Mouse (Mus musculus) kidney, embryonic 14.5 days (tissue): Measurements from ENCODE around the gene Pde3a. TPM values are rescaled to one million over a fixed set of nuclear protein-coding genes. Genes with fewer than 3 reads are reported as not detected.

Source experiments
- ATAC-seq: fragments of 200-750 bp; cut with Nextera tagmentation; 2 replicates; pipeline ENCODE4 v1.8.0; 2017; ENCODE audit warnings: moderate number of reproducible peaks, mild to moderate bottlenecking, moderate TSS enrichment, moderate library complexity; ENCODE audit not compliant: low FRiP score, low TSS enrichment
- H3K27ac ChIP-seq: fragments of 300-500 bp; sonication (generic); 2 replicates; pipeline ENCODE4 v1.5.1; 2014; ENCODE audit warnings: low read depth, mild to moderate bottlenecking, low read length, moderate library complexity, mixed read lengths
- H3K27me3 ChIP-seq: fragments of 300-500 bp; sonication (generic); 2 replicates; pipeline ENCODE4 v1.6.1; 2014; ENCODE audit warnings: mild to moderate bottlenecking, low read length; ENCODE audit not compliant: control insufficient read depth, insufficient read depth
- H3K36me3 ChIP-seq: fragments of 300-500 bp; sonication (generic); 2 replicates; pipeline ENCODE4 v1.6.1; 2014; ENCODE audit warnings: low read length, mixed read lengths; ENCODE audit not compliant: control insufficient read depth, insufficient read depth
- H3K4me1 ChIP-seq: fragments of 300-500 bp; sonication (generic); 2 replicates; pipeline ENCODE4 v1.6.1; 2014; ENCODE audit warnings: low read length, mixed read lengths; ENCODE audit not compliant: control insufficient read depth, insufficient read depth
- H3K4me2 ChIP-seq: fragments of 300-500 bp; sonication (generic); replicated peaks from 2 replicates; pipeline ENCODE4 v1.6.1; 2014; ENCODE audit warnings: low read depth, mild to moderate bottlenecking, low read length
- H3K4me3 ChIP-seq: fragments of 300-500 bp; sonication (generic); 2 replicates; pipeline ENCODE4 v1.5.1; 2014; ENCODE audit warnings: mild to moderate bottlenecking, low read length
- H3K9ac ChIP-seq: fragments of 300-500 bp; sonication (generic); 2 replicates; pipeline ENCODE4 v1.6.1; 2014; ENCODE audit warnings: low read depth, mild to moderate bottlenecking, low read length, moderate library complexity
- H3K9me3 ChIP-seq: fragments of 300-500 bp; sonication (generic); 2 replicates; pipeline ENCODE4 v1.6.1; 2016; ENCODE audit warnings: low read length; ENCODE audit not compliant: control insufficient read depth
- whole genome bisulfite sequencing: fragments of 180-500 bp; shearing (Covaris S2); extraction: QIAGEN DNeasy Blood & Tissue Kit; methylation state at CpG from one replicate; pipeline ENCODE4 v1.1.7; 2014; 5-methylcytosine and 5-hydroxymethylcytosine counted together
- polyA plus RNA-seq: library from polyadenylated mRNA; unstranded; fragments of >200 nt; fragmentation: Nextera tagmentation; extraction: Ambion mirVana; gene quantifications from 2 replicates; pipeline ENCODE4 v1.2.1, GENCODE M21; 2014

Pde3a gene
- polyA plus RNA-seq, 1 experiment from 2014 or later: 13.8 TPM

GRCm38 (mm10) chr6:141254956-141255355 is 5.9 kb downstream of the Pde3a start:
- H3K9me3 ChIP-seq: no peaks in the 10 kb centered on the region
- no peak overlapping the region for H3K9ac ChIP-seq
- no peak overlapping the region for H3K4me3 ChIP-seq
- H3K4me1 ChIP-seq: 0 out of 2 replicates have a peak, but pooled peaks cover 3% of the 10 kb centered on the region
- ATAC-seq: no peak
- H3K27me3 ChIP-seq: no peaks in the 10 kb centered on the region; the same call in 1 of the 2 replicates
- 70% methylated on average over 4 of the region's 4 CpGs for WGBS
- H3K4me2 ChIP-seq: no peak overlapping the region
- no peaks in the 10 kb centered on the region for H3K36me3 ChIP-seq
- H3K27ac ChIP-seq: no peak overlapping the region

- H3K4me3 ChIP-seq: no peak overlapping the region
- H3K4me2 ChIP-seq: no peak overlapping the region; the same call in 1 of the 2 replicates
- 48% methylated on average over 8 of the region's 8 CpGs for WGBS
- no peaks in the 10 kb centered on the region for H3K9me3 ChIP-seq
- no peak overlapping the region for H3K27ac ChIP-seq
- 0 out of 2 replicates have a peak, but pooled peaks cover 3% of the 10 kb centered on the region for H3K4me1 ChIP-seq
- H3K9ac ChIP-seq: no peak overlapping the region
- no peak for ATAC-seq
- H3K27me3 ChIP-seq: no peaks in the 10 kb centered on the region
- no peaks in the 10 kb centered on the region for H3K36me3 ChIP-seq
Measured at GRCm38 (mm10) chr6:141256896-141257295, 7.8 kb downstream of the Pde3a start.

- no peak overlapping the region for H3K27ac ChIP-seq
Measured at GRCm38 (mm10) chr6:141257434-141258202, 8.5 kb downstream of the Pde3a start.

GRCm38 (mm10) chr6:141265257-141265656 is 16.2 kb downstream of the Pde3a start:
- Histone ChIP-seq H3K4me2 (no peak overlapping the region), H3K36me3 (no peaks in the 10 kb centered on the region), H3K9me3 (no peaks in the 10 kb centered on the region), H3K4me3 (no peak overlapping the region), H3K4me1 (no peaks in the 10 kb centered on the region), H3K9ac (no peak overlapping the region), H3K27me3 (no peaks in the 10 kb centered on the region), H3K27ac (no peak overlapping the region)
- no peak for ATAC-seq
- 89% methylated on average over 4 of the region's 4 CpGs for WGBS

More at GRCm38 (mm10) chr6:141257434-141258202, 8.5 kb downstream of the Pde3a start:
- WGBS: 70% methylated on average over 6 of the region's 6 CpGs
- Histone ChIP-seq H3K4me1 (0 out of 2 replicates have a peak, but pooled peaks cover 3% of the 10 kb centered on the region), H3K9ac (no peak overlapping the region), H3K36me3 (no peaks in the 10 kb centered on the region), H3K9me3 (no peaks in the 10 kb centered on the region), H3K4me2 (no peak overlapping the region), H3K27me3 (no peaks in the 10 kb centered on the region), H3K4me3 (no peak overlapping the region)
- no peak for ATAC-seq

GRCm38 (mm10) chr6:141267888-141268570 is 19.0 kb downstream of the Pde3a start:
- H3K9me3 ChIP-seq: no peaks in the 10 kb centered on the region
- no peaks in the 10 kb centered on the region for H3K4me1 ChIP-seq
- H3K27me3 ChIP-seq: no peaks in the 10 kb centered on the region
- H3K27ac ChIP-seq: no peak overlapping the region
- WGBS: 67% methylated on average over 11 of the region's 11 CpGs
- no peak overlapping the region for H3K4me2 ChIP-seq
- no peaks in the 10 kb centered on the region for H3K36me3 ChIP-seq
- no peak for ATAC-seq
- H3K9ac ChIP-seq: no peak overlapping the region
- H3K4me3 ChIP-seq: no peak overlapping the region

- Histone ChIP-seq H3K36me3 (no peaks in the 10 kb centered on the region), H3K4me3 (no peak overlapping the region), H3K4me2 (no peak overlapping the region), H3K9me3 (no peaks in the 10 kb centered on the region), H3K4me1 (no peaks in the 10 kb centered on the region), H3K27me3 (no peaks in the 10 kb centered on the region), H3K9ac (no peak overlapping the region), H3K27ac (no peak overlapping the region)
- 86% methylated on average over 5 of the region's 5 CpGs for WGBS
- ATAC-seq: no peak
Measured at GRCm38 (mm10) chr6:141268871-141269270, 19.8 kb downstream of the Pde3a start.

GRCm38 (mm10) chr6:141271133-141271532 is 22.1 kb downstream of the Pde3a start:
- no peaks in the 10 kb centered on the region for H3K9me3 ChIP-seq
- 87% methylated on average over 5 of the region's 5 CpGs for WGBS
- no peaks in the 10 kb centered on the region for H3K36me3 ChIP-seq
- H3K27ac ChIP-seq: no peak overlapping the region
- ATAC-seq: no peak
- H3K4me2 ChIP-seq: no peak overlapping the region
- no peaks in the 10 kb centered on the region for H3K27me3 ChIP-seq
- no peaks in the 10 kb centered on the region for H3K4me1 ChIP-seq
- H3K4me3 ChIP-seq: no peak overlapping the region
- no peak overlapping the region for H3K9ac ChIP-seq

GRCm38 (mm10) chr6:141271579-141271978 is 22.5 kb downstream of the Pde3a start:
- no peak overlapping the region for H3K4me2 ChIP-seq
- H3K27ac ChIP-seq: no peak overlapping the region
- 91% methylated on average over 3 of the region's 3 CpGs for WGBS

GRCm38 (mm10) chr6:141273685-141274084 is 24.6 kb downstream of the Pde3a start:
- Histone ChIP-seq H3K27me3 (no peaks in the 10 kb centered on the region), H3K9me3 (no peaks in the 10 kb centered on the region), H3K36me3 (no peaks in the 10 kb centered on the region), H3K4me2 (no peak overlapping the region), H3K27ac (no peak overlapping the region), H3K9ac (no peak overlapping the region), H3K4me1 (no peaks in the 10 kb centered on the region), H3K4me3 (no peak overlapping the region)
- WGBS: 88% methylated on average over 6 of the region's 6 CpGs
- ATAC-seq: no peak

More at GRCm38 (mm10) chr6:141271579-141271978, 22.5 kb downstream of the Pde3a start:
- no peaks in the 10 kb centered on the region for H3K4me1 ChIP-seq
- H3K9ac ChIP-seq: no peak overlapping the region
- no peaks in the 10 kb centered on the region for H3K9me3 ChIP-seq
- no peaks in the 10 kb centered on the region for H3K36me3 ChIP-seq
- no peak for ATAC-seq
- no peak overlapping the region for H3K4me3 ChIP-seq
- H3K27me3 ChIP-seq: no peaks in the 10 kb centered on the region
